Mouse (Mus musculus) testis, adult 2 months (tissue): ENCODE data around the gene Napsa. TPM values are rescaled to one million over a fixed set of nuclear protein-coding genes. Genes with fewer than 3 reads are reported as not detected.

ENCODE experiments used
- H3K27ac ChIP-seq: fragments of 200-500 bp; 2 replicates; pipeline ENCODE4 v1.5.1; 2012; ENCODE audit warnings: low read depth, low read length; ENCODE audit not compliant: control insufficient read depth, insufficient read depth
- H3K27me3 ChIP-seq: fragments of 200-500 bp; 2 replicates; pipeline ENCODE4 v1.6.1; 2012; ENCODE audit warnings: mild to moderate bottlenecking, low read length, moderate library complexity; ENCODE audit not compliant: control insufficient read depth, insufficient read depth
- H3K36me3 ChIP-seq: fragments of 200-500 bp; 2 replicates; pipeline ENCODE4 v1.6.1; 2012; ENCODE audit warnings: mild to moderate bottlenecking, low read length; ENCODE audit not compliant: control insufficient read depth, insufficient read depth
- H3K4me1 ChIP-seq: fragments of 200-500 bp; 2 replicates; pipeline ENCODE4 v1.6.1; 2012; ENCODE audit warnings: low read length; ENCODE audit not compliant: control insufficient read depth, insufficient read depth
- H3K4me3 ChIP-seq: fragments of 200-500 bp; 2 replicates; pipeline ENCODE4 v1.5.1; 2012; ENCODE audit warnings: low read depth, mild to moderate bottlenecking, low read length, moderate library complexity, mixed read lengths; ENCODE audit not compliant: control insufficient read depth
- CTCF ChIP-seq: fragments of 200-500 bp; IDR thresholded peaks from 2 replicates; pipeline ENCODE4 v1.5.1; 2012; ENCODE audit warnings: low read depth, mild to moderate bottlenecking, inconsistent platforms, low read length, moderate library complexity; ENCODE audit not compliant: control insufficient read depth, insufficient read depth, insufficient replicate concordance
- POLR2A ChIP-seq: fragments of 200-500 bp; IDR thresholded peaks from 2 replicates; pipeline ENCODE4 v1.6.1; 2012; ENCODE audit warnings: low read depth, mild to moderate bottlenecking, inconsistent platforms, low read length, moderate library complexity; ENCODE audit not compliant: control insufficient read depth
- polyA plus RNA-seq: library from polyadenylated mRNA; depleted of rRNA; stranded (reverse); fragments of >200 nt; gene quantifications from 2 replicates; pipeline ENCODE4 v1.2.3, GENCODE M21; 2012

Gene Napsa
- polyA plus RNA-seq, 1 experiment, result 0.67 TPM

DNA sequence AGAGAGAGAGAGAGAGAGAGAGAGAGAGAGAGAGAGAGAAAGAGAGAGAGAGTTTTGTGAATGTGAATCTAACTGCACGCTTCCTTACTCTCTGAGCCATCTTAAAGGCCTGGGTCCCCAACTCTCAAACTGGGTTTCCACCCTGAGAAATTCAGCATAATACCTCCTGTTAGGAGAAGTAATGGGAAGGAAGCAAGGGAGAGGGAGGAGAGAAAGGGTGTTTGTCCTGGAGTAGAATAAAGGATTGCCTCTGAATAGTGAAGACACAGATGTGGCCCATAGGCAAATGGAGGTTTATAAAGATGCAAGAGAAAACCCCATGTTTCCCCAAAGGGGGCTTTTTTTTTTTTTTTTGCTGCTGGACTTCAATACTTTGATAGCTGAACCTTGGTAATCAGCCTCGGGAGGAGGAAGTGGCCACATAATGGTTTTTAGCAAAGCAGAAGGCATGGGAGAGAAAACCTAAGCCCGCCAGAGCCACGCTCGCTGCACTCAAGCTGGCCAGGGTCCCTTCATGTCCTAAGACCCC, 840 bp downstream of the Napsa start:
- TF ChIP-seq POLR2A, result no peak
- no peak for TF ChIP-seq CTCF
- Histone ChIP-seq H3K27ac (no peak overlapping the region), H3K4me1 (no peaks in the 10 kb centered on the region), H3K4me3 (no peak overlapping the region), H3K27me3 (no peaks in the 10 kb centered on the region), H3K36me3 (no peaks in the 10 kb centered on the region)

DNA sequence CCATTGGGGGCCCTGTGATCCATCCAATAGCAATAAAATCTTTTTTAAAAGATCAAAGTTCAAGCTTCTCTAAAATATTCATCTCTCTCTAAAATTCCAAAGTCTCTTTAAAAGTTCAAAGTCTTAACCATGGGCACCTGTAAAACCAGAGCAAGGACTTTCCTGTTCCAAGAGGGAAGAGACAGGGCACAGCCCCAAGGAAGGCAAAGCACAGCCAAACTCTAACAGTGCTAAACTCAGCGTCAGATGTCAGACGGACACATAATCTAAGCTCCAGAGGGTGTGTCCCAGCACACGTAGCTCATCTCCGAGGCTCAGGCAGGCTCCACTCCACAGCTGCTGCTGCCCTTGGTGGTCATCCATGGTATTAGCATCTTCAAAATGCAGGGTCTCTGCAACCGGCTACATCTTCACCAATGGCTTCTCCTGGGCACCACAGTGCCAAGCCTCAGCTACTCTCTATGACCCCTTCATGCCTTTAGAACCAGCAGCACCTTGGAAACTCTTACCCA, 4.2 kb downstream of the Napsa start:
- TF ChIP-seq POLR2A, result no peak
- no peak for TF ChIP-seq CTCF
- no peak overlapping the region for H3K4me3 ChIP-seq
- H3K27ac ChIP-seq, result no peak overlapping the region
- H3K36me3 ChIP-seq, result no peaks in the 10 kb centered on the region; the same call in 1 of the 2 replicates
- H3K4me1 ChIP-seq, result peaks cover 5% of the 10 kb centered on the region
- no peaks in the 10 kb centered on the region for H3K27me3 ChIP-seq

DNA sequence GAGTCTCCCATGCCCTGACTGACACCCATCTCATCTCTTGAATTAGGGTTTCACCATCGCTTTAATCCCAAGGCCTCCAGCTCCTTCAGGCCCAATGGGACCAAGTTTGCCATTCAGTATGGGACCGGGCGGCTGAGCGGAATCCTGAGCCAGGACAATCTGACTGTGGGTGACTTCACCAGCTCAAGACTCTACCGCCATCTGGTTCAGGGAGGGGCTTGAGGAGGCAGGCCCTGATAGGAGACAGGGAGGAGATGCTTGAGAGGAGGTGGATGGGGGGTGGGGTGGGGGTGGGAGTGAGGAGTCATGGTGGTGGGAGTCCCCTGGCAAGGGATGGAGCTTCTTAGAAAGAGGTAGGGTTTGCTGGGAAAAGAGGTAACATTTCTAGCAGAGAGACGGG, 9.5 kb downstream of the Napsa start:
- no peak overlapping the region for H3K27ac ChIP-seq
- H3K4me3 ChIP-seq, result no peak overlapping the region
- TF ChIP-seq POLR2A (no peak), CTCF (no peak)
- H3K27me3 ChIP-seq, result no peaks in the 10 kb centered on the region
- H3K4me1 ChIP-seq, result peaks cover 20% of the 10 kb centered on the region
- no peaks in the 10 kb centered on the region; the same call in 1 of the 2 replicates for H3K36me3 ChIP-seq

DNA sequence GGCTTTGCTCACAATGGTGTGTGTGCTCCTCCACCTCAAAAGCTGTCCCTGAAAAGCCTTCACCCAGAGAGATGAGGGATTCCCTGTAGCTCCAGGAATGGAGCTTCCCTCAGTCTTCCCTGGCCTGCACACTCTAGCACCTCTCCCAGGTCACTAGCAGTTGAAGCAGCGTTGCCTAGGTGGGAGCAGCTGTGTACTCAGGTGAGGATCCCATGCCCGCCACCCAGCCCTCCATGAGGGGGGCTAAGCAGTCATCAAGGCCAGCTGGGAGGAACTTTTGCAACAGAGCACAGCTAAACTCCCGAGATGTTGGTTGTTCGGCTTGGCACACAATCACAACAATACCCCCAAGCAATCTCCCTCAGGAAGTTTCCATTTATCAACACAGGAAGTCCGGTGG, 10.5 kb downstream of the Napsa start:
- Histone ChIP-seq H3K27me3 (0 out of 2 replicates have a peak, but pooled peaks cover 2% of the 10 kb centered on the region), H3K36me3 (no peaks in the 10 kb centered on the region; the same call in 1 of the 2 replicates), H3K27ac (no peak overlapping the region), H3K4me1 (peaks cover 28% of the 10 kb centered on the region), H3K4me3 (no peak overlapping the region)
- TF ChIP-seq POLR2A (no peak), CTCF (no peak)

DNA sequence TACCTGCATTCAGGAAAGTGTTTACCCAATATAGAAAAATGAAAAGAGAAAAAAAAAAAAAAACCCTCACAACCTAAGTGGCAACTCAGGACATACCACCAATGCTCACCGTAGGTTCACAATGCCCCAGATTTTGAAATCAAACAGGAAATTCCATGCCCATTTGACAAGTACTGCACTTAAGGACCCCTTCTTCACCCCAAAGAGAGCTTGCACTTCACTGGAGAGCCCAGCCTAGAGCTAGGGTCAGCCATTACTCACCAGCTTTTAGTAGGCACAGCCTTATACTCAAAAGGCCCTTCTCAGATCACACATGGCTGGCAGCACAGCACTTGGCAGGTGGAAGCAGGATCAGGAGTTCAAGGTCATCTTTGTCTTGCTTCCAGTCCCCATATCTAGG, 11.0 kb downstream of the Napsa start:
- H3K27me3 ChIP-seq, result peaks cover 2% of the 10 kb centered on the region; the same call in 1 of the 2 replicates
- H3K36me3 ChIP-seq, result no peaks in the 10 kb centered on the region; the same call in 1 of the 2 replicates
- H3K4me1 ChIP-seq, result peaks cover 29% of the 10 kb centered on the region
- TF ChIP-seq POLR2A (no peak), CTCF (no peak)
- H3K27ac ChIP-seq, result no peak overlapping the region
- H3K4me3 ChIP-seq, result no peak overlapping the region

DNA sequence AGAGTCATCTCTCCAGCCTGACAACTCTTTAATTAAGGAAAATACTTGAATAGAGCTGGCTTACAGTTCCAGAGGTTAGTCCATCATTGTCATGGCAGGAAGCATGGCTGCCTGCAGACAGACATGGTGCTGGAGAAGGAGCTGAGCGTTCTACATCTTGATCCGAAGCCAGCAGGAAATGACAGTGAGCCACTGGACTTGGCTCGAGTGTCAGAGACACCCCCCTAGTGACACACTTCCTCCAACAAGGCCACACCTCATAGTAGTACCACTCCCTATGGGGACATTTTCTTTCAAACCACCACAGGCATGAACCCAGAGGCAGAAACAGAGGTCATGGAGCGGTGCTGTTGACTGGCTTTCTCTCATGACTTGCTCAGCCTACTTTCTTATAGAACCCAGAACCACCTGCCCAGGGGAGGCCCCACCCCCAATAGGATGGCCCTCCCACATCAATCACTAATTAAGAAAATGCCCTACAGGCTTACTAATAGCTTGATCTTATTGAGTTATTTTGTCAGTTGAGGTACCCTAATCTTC, 12.2 kb downstream of the Napsa start:
- Histone ChIP-seq H3K4me3 (peak overlapping the region; percentile 63), H3K36me3 (no peaks in the 10 kb centered on the region; the same call in 1 of the 2 replicates), H3K27me3 (peaks cover 9% of the 10 kb centered on the region; the same call in 1 of the 2 replicates), H3K27ac (no peak overlapping the region), H3K4me1 (peaks cover 39% of the 10 kb centered on the region)
- TF ChIP-seq CTCF (no peak), POLR2A (no peak)

DNA sequence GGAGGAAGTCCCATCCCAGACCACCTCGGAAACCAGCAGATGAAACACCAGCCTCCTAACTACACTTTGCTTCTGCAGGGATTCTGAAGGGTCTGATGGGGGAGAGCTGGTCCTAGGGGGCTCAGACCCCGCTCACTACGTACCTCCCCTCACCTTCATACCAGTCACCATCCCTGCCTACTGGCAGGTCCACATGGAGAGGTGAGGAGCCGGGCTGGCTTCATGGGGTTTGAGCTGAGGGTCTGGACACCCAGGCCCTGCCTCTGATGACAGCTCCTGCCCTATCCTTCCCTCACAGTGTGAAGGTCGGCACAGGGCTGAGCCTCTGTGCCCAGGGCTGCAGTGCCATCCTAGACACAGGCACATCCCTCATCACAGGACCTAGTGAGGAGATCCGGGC, 12.7 kb downstream of the Napsa start:
- Histone ChIP-seq H3K4me1 (peaks cover 45% of the 10 kb centered on the region), H3K27me3 (peaks cover 9% of the 10 kb centered on the region; the same call in 1 of the 2 replicates), H3K36me3 (no peaks in the 10 kb centered on the region; the same call in 1 of the 2 replicates), H3K27ac (no peak overlapping the region), H3K4me3 (peak overlapping the region; percentile 56)
- TF ChIP-seq CTCF (no peak), POLR2A (no peak)
